Mouse (Mus musculus): ENCODE results near the gene Sugct. TPM values are rescaled to one million over a fixed set of nuclear protein-coding genes. Genes with fewer than 3 reads are reported as not detected.

The Sugct gene
- total RNA-seq, 2 experiments from 2014 or later, result 1.5 to 2.5 TPM

DNA sequence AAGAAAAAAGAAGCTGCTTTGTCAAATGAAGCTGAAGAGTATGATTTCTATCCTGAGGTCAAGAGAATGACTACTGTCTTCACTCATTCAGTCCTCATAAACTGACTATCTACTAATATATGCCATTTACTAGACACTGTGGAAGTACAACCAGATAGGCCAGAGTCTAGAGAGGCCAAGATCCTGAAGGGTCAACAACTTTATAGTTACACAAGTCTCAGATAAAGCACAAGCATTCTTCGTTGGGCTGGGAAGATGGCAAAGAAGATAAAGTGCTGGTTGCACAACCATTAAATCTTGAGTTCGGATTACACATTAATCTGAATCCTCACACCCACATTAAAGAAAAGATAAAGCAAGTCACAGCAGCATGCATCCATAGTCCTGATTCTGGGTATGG, 653.0 kb downstream of the Sugct start:
- DNase-seq (ENCODE audit: low spot score in 2 of 2), result no peak

DNA sequence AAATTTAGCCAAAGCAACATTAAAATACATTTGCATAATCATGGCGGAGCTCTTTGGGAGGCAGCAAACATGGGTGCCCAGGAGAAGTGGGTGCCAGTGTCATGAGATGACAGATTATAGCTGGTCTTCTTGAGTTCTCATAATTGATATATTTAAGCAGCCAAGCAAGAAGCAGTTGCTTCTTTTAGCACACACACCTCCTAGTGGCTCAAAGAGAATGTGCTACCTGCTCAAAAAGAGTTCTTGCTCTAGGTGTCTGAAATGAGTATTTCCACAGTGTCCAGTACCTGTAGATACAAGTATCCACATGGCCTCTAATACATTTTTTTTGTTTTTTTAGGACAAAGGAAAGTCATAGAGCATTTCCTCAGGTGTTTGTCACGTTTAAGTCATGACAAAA, 655.6 kb downstream of the Sugct start:
- no peak for DNase-seq (ENCODE audit: low spot score in 2 of 2)

DNA sequence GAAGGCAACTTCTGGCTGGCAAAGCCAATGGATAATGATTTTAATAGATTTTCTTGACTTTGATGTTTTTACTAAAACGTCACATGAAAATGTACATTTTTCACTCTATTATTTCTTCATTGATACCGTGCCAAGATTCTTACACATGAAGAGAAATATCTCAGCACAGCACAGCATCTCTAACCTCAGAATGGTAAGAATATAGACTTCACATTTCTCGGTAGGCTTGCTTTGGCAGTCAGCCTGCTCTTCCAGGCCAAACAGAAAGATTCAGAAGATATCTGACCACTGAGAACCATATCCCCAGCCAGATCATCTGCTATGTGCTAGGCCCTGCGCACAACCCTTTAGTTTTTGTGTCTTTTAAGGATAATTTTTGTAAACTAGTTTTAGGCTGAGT, 657.0 kb downstream of the Sugct start:
- DNase-seq (ENCODE audit: low spot score in 2 of 2), result no peak

DNA sequence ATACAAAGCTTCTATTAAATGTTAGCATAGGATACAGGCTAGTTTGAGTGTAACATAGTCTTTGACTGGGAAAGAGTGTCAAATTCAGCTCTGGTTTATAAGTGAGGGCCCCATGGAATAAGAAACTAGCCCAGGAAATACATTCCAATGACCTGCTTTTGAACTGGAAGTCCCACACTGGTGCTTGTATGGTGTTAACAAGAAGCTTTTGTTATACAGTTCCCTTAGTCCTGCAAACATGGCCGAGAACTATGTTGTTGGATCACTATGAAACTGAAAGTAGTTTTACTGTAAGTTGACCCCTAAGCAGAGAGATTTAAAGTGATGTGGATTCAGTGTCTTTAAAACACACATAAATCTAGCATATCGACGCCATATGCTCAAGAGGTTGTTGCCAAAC, 657.5 kb downstream of the Sugct start:
- no peak for DNase-seq (ENCODE audit: low spot score in 2 of 2)

DNA sequence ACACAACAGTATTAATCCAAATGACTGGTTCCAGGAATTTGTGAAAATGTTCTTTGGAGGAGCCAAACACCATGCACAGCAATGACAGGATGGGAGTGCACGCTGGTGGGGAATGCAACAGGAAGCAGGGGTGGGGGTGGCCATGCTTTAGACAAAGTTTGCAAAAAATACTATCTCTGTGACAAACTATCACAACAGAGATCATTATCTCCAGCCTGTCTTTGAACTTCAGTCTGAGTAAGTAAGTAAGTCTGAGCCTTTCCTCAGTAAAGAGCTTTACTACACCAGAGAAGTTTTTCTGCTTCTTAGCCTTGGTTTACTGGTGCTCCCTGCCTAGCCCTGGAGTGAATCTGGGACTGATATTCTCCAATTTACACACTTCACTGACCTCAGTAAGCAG, 664.6 kb downstream of the Sugct start:
- DNase-seq (ENCODE audit: low spot score in 2 of 2), result no peak

DNA sequence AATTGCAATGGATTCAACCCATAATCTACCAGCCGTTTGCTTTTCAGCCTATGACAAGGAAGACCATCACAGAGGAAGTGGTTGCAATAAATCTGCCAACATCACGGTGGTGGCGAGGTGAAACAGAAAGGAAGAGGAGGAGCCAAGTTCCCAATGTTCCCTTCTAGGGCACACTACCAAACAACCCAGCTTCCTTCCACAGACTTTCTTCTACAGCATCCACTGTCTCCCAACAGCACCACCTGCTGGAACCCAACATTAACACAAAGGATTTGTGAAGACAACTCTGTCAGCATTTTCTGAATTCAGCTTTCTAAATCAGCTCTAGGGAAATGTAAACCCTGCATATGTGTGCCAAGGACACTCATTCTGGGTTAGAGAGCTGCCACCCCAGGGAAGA, 666.8 kb downstream of the Sugct start:
- peak; percentile 16 to 50 for DNase-seq (ENCODE audit: low spot score in 2 of 2)

DNA sequence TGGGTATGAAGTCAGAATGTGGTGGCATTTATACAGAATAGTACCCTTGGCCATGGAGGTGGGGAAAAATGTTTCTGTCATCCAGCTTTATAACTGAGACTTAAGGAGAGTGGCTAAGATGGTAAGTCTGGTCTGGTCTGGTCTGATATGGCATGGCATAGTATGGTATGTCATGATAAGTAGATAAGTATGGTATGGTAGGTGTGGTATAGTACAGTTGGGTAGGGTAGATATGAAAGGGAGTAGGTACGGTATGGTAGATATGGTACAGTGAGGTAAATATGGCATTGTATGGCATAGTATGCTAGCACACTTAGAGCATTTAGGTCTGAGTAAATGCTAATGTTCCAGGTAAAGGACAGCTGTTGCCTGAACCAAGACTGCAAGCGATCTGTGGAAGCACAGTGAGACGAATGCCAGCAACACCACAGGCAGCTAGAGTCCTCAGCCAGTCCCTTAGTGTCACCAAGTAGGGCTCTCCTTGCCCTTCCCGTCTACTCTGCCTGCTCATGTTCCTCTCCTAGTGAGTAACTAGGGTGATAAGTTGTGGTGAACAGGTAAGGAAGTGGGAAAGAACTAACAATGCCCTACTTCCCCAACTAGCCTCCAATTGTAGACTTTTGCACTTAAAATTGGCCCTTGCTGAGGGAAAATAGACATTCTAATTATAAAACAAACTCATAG, 667.4 kb downstream of the Sugct start:
- DNase-seq (ENCODE audit: low spot score in 2 of 2), result no peak

DNA sequence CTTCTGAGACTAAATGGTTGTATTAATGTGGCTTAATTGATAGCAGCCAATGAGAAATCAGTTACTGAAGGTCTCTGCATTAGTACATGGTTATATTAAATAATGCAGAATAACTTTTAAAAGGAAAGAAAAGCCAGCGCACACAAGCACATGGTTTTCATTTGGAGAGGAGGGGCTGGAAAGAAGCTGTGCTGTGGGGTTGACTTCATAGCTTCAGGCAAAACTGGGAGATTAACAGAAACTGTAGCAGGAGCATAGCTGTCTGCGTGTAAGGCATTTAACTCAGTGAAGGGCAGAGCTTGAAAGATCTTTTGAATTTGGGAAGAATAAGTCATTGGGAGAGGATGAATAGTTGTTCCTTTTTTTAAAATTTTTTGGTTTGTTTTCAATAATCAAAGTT, 668.4 kb downstream of the Sugct start:
- no peak for DNase-seq (ENCODE audit: low spot score in 2 of 2)

DNA sequence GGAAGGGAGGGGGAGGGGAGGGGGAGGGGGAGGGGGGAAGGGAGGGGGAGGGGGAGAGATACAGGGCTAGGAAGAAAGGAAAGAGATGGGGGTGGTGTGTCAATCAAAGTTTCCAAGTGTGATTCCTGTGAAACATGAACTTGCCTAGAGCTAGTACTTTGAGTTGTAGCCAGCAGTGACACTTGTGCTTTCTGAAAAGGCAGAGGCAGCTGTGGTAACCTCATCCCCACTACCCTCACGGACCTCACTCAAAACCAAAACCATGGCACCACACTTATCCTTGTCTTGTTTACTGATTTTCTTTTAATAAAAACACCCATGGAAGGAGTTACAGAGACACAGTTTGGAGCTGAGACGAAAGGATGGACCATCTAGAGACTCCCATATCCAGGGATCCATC, 698.9 kb downstream of the Sugct start:
- DNase-seq (ENCODE audit: low spot score in 2 of 2), result no peak

DNA sequence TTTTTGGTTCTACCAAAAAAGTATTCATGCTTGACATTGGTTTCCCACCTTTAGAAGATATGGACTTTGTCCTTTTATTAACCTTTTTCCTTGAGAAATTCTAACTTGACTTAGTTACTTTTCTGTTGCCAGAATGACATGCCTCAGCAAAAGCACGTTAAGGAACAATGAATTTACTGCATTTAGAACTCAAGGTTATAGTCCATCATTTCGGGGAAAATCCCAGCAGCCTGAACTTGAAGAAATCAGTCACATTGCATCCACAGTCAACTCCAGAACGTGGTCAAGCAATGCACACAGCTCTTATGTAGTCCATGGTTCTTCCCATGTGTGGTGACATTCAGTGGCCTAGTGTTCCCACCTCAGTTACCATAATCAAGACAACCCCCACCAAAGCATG, 700.0 kb downstream of the Sugct start:
- no peak for DNase-seq (ENCODE audit: low spot score in 2 of 2)

DNA sequence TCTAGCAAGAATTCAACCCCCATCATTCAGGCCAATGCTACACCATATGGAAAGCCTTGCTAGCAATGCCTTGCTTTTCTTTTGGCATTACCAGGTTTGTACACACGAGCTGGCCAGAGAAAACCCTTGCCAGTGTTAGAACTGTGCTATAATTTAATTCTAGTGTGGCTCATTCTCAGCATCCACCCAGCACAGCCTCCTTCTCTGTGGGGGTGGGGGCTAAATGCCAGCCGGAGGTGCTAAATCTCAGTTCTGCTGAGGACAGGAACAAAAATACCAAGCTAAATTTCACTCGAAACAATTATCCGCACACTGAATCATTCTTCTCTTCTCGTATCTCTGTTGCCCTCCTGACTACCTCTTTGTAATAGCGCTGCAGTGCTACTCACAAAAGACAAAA, 717.6 kb downstream of the Sugct start:
- DNase-seq (ENCODE audit: low spot score in 2 of 2), result peak in 1 of 2 experiments; percentile 26

DNA sequence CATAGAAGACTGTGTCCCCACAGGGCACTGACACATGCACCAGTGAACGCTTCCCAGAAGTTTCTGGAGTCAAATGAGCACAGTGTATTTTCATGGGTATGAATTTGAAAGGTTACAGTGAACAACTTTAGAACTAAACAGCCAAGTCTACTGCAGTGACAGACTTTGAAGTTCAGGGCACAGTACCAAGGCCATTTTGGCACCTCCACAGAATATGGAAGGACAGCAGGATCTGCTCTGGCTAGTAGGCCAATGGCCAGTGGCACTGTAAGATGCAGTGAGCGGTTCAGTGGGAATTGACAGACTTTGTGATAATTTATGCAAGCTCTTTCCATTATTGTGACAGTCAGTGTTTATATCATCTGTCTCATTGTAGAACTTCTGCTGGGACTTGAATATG, 724.1 kb downstream of the Sugct start:
- DNase-seq (ENCODE audit: low spot score in 2 of 2), result peak; percentile 7 to 24

DNA sequence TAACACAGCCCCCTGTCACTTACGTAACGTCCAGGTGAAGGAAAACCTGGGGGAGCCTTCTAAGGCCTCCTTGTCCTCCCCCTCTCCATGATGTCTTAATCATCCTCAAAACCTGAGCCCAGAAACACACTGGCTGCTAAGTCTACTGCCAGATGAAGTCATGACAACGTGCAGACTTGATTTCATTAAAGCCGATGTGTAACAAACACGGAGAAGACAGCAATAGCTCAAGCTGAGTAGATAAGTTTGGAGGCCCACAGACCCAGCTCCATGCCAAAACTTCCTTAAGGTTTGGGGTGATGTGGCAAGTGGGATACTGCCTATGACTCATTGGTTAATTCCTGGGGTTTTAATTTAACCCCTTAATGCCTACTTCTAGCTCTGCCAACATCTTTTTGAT, 726.4 kb downstream of the Sugct start:
- no peak for DNase-seq (ENCODE audit: low spot score in 2 of 2)

DNA sequence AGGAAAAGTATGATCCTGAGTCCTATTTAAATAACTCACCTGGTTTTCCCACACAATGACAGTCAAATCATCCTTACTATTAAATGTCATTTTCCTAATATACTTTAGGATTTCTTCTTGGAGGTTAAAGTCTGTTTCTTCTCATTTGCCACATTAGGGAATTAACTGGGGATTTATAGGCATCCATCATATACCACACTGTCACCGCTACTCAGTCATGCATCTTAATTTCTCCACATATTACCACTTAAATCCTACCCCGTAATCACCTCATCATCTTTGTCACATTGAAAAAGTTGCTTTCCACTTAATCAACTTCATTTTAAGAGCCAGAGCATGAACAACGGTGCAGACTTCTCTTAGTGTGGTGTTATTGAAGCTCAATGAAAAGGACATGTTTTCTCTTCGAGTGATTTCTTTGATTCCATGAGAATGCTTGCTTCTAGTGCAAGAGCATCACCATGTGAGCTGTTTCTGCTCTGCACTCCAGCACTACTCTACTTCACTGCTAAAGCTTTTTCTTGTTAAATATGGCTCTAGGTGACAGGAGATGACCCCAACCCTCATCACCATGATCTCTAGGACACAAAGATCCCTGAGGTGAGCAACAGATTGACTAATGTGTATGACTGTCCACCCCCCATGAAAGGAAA, 730.4 kb downstream of the Sugct start:
- peak in 1 of 2 experiments; percentile 20 for DNase-seq (ENCODE audit: low spot score in 2 of 2)

DNA sequence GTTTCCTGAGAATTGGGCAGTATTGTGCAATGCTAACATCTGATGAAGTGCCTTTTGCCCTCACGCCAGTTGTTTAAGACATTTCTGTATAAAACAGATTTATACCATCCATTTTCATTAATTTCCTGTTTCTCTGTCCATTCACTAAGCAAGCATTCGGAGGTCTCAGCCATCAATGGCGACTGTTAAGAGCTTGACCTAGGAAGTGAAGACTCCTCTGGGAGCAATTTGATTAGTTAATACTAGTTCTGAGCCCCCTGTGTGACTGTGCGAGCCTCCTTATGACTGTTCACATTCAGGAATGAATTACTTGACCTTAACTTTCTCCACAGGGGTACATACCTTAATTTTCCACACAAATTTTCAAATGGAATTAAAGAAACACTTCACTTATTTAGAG, 743.3 kb downstream of the Sugct start:
- DNase-seq (ENCODE audit: low spot score in 2 of 2), result no peak

DNA sequence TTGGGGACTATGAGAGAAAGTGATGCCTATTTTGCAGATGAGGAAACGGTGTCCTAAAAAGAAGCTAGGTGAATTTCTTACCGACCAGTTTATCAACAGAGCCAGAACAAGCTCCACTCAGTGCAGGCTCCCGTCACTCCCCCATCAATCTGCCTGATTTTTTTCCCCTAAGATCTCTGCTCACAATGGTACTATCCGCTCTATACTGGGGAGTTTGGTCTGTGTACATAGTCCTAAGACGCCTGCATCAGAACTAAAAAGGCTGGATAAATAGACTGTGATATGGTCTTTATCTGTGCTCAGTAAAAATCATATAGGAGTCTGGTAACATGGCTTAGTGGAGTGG, 755.9 kb downstream of the Sugct start:
- no peak for DNase-seq (ENCODE audit: low spot score in 2 of 2)

DNA sequence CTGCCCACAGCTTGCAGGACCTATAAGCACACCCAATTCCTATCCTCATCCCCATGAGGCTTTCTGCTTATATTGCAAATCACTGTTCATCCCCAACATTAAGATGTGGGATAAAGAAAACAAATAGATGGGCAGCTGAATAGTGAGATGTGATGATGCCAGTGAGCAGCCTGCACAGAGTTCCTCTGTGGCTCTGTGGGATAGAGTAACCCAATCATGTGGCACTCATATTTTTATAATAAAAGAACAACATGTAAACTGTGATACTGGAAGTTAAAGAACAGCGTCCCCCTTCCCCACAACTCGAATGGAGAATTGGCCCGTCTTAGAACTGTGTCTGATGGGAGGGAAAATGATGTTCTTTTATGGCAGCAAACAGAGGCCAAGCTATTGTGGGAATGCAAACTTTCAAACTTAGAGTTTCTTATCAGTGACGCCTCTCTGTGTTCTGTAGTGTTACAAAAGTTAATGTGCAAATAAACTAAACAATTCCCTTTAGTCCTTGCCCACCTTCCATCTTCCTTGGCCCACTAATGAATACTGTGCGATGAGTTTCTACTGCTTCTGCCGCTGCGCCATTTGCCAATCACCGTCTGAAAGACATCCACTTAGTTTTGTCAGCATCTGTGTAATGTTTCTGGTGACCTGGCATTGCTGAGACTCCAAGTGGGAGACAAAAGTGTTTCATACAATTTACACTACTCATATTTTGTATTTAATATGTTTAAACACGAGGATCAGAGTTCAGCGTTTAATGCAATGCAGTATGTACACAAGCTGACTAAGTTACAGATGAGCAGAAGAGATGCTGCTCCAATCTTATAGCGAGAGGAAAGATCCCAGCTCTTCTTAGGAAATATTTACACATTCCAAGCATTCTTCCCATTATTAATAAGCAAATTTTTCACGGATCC, 756.5 kb downstream of the Sugct start:
- no peak for DNase-seq (ENCODE audit: low spot score in 2 of 2)

DNA sequence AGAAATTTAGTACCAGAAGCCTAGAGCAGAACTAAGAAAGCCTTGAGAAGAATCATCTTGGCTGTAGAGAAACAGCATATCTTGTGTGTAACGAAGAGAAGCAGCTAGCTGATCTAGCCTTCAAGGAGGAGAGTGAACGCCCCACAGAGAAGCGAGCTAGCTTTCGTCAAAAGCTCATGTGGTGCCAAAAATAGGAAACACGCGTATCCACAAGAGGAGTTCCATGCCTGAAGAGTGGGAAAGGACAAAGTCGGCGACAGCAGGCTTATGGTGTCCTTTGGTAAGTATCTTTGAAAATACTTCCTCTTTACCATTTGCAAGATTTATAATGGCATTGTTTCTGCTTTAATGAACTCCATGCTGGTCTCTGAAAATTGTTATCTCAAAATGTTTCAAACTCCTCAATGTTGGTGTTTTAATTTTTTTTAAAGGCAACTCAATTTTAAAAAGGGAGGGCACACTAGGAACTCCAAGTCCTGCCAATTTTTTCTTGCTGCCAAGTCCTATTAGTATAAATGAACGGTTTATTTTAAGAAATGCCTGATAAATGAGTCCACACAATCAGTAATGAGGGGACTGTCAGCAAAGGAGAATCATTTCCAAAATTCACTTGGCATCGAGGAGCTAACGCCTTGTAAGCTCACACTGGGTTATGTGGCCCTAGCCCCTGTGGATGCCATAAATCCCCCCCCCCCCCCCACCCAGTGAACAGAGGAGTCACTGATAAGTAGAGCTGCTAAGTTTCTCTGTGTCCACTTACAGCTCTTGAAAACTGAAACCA, 757.7 kb downstream of the Sugct start:
- peak in 1 of 2 experiments; percentile 72 for DNase-seq (ENCODE audit: low spot score in 2 of 2)

DNA sequence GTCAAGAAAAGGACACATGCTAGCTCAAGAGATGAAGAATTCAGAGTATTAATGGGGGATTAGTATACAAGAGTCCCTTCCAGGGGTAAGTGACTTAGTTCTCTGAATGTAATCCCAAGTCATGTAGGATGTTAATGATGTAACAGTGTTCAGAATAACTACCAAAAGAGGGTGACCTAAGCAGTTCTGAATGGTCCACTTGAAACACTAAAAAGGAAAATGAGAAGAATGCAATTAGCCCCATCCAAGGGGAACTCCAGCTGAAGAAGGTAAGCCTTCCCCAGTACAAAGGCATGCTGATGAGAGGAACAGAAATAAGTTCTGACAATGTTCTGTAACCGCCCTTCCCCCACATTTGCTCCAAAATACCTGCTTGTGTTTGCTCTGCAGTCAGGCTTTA, 760.3 kb downstream of the Sugct start:
- DNase-seq (ENCODE audit: low spot score in 2 of 2), result no peak

DNA sequence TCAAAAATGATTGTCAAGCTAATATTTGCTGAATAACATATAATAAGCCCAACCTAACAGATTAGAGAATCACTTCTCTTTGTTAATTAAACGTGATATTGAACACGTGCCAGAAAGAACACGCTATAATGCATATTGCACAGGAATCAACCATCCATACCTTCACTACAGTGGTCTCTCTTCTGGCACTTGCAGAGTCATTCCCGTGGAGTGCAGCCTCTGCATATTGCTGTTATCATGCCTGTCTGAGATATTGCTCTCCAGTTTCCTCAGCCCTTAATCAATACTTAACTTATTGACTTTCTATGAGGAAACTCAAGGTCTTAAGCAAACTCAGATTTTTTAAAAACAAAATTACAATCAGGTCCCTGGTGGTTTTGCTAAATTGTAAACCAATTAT, 761.8 kb downstream of the Sugct start:
- DNase-seq (ENCODE audit: low spot score in 2 of 2), result no peak

DNA sequence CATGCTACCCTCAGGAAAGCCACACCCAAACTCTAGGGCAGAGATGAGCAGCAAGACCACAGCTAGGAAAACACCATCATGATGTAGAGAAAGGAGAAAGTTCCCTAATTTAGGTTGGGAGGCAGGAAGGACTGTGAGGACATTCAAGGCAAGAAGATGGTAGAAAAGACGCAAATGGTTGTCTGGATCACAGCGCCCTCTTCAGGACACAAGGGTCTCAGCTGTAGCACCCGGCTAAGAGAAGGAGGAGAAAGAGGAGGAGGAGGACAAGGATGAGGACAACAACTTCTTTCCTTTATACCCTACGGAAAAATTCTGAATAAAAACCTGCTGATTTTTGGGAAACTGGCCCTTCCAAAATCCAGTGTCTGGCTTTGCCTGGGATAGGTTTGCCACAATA, 774.0 kb downstream of the Sugct start:
- no peak for DNase-seq (ENCODE audit: low spot score in 2 of 2)

All from layer of hippocampus, postnatal 14 days (tissue).